Mouse (Mus musculus): ENCODE data around the gene Emc8. TPM values are rescaled to one million over a fixed set of nuclear protein-coding genes. Genes with fewer than 3 reads are reported as not detected.
A peak's percentile ranks its signal among the peaks of the same experiment; 100 is the strongest.

Emc8 gene
- polyA plus RNA-seq, 1 experiment from 2014 or later = 369 TPM

- ATAC-seq (ENCODE audit: insufficient number of reproducible peaks, low FRiP score, low TSS enrichment, low read depth) (no peak), DNase-seq (ENCODE audit: low spot score) (no peak)
- Histone ChIP-seq H3K9me3 (ENCODE audit: control insufficient read depth, low read length) (no peaks in the 10 kb centered on the region), H3K4me3 (ENCODE audit: low read depth, low read length) (no peak overlapping the region), H3K27me3 (ENCODE audit: control insufficient read depth, insufficient read depth, low read length) (no peaks in the 10 kb centered on the region), H3K9ac (ENCODE audit: low read length) (no peak overlapping the region), H3K36me3 (ENCODE audit: control insufficient read depth, insufficient read depth, low read length) (no peaks in the 10 kb centered on the region), H3K27ac (replicated peaks; ENCODE audit: low read depth, low read length) (no peak overlapping the region), H3K4me2 (ENCODE audit: low read depth, severe bottlenecking) (no peak overlapping the region), H3K4me1 (ENCODE audit: control insufficient read depth, insufficient read depth, low read length) (no peaks in the 10 kb centered on the region)
- WGBS = 86% methylated on average over 7 of the region's 7 CpGs
Measured at GRCm38 (mm10) chr8:120644663-120645062, 23.7 kb downstream of the Emc8 start.

- no peaks in the 10 kb centered on the region for H3K36me3 ChIP-seq (ENCODE audit: control insufficient read depth, insufficient read depth, low read length)
- no peak overlapping the region for H3K27ac ChIP-seq (replicated peaks; ENCODE audit: low read depth, low read length)
- DNase-seq (ENCODE audit: low spot score) (no peak), ATAC-seq (ENCODE audit: insufficient number of reproducible peaks, low FRiP score, low TSS enrichment, low read depth) (no peak)
- WGBS = 77% methylated on average over 10 of the region's 10 CpGs
- no peaks in the 10 kb centered on the region for H3K4me1 ChIP-seq (ENCODE audit: control insufficient read depth, insufficient read depth, low read length)
- no peak overlapping the region for H3K4me2 ChIP-seq (ENCODE audit: low read depth, severe bottlenecking)
- no peak overlapping the region for H3K9ac ChIP-seq (ENCODE audit: low read length)
- H3K4me3 ChIP-seq (ENCODE audit: low read depth, low read length) = no peak overlapping the region
- no peaks in the 10 kb centered on the region for H3K9me3 ChIP-seq (ENCODE audit: control insufficient read depth, low read length)
- H3K27me3 ChIP-seq (ENCODE audit: control insufficient read depth, insufficient read depth, low read length) = no peaks in the 10 kb centered on the region
Measured at GRCm38 (mm10) chr8:120642031-120642662, 26.2 kb downstream of the Emc8 start.

GRCm38 (mm10) chr8:120641245-120641644, 27.1 kb downstream of the Emc8 start:
- Histone ChIP-seq H3K4me2 (ENCODE audit: low read depth, severe bottlenecking) (no peak overlapping the region), H3K36me3 (ENCODE audit: control insufficient read depth, insufficient read depth, low read length) (no peaks in the 10 kb centered on the region), H3K4me1 (ENCODE audit: control insufficient read depth, insufficient read depth, low read length) (no peaks in the 10 kb centered on the region), H3K27me3 (ENCODE audit: control insufficient read depth, insufficient read depth, low read length) (no peaks in the 10 kb centered on the region), H3K9me3 (ENCODE audit: control insufficient read depth, low read length) (no peaks in the 10 kb centered on the region), H3K4me3 (ENCODE audit: low read depth, low read length) (no peak overlapping the region), H3K9ac (ENCODE audit: low read length) (no peak overlapping the region), H3K27ac (replicated peaks; ENCODE audit: low read depth, low read length) (no peak overlapping the region)
- DNase-seq (ENCODE audit: low spot score) (no peak), ATAC-seq (ENCODE audit: insufficient number of reproducible peaks, low FRiP score, low TSS enrichment, low read depth) (no peak)
- WGBS = 44% methylated on average over 8 of the region's 8 CpGs

- H3K27me3 ChIP-seq (ENCODE audit: control insufficient read depth, insufficient read depth, low read length) = peaks cover 13% of the 10 kb centered on the region; the same call in 1 of the 2 replicates
- no peaks in the 10 kb centered on the region for H3K36me3 ChIP-seq (ENCODE audit: control insufficient read depth, insufficient read depth, low read length)
- ATAC-seq (ENCODE audit: insufficient number of reproducible peaks, low FRiP score, low TSS enrichment, low read depth) (0 out of 2 replicates have a peak, but pooled peaks have one; percentile 23), DNase-seq (ENCODE audit: low spot score) (peak; percentile 61)
- peaks cover 10% of the 10 kb centered on the region for H3K4me1 ChIP-seq (ENCODE audit: control insufficient read depth, insufficient read depth, low read length)
- H3K9ac ChIP-seq (ENCODE audit: low read length) = peak overlapping the region; percentile 61
- H3K27ac ChIP-seq (replicated peaks; ENCODE audit: low read depth, low read length) = no peak overlapping the region
- under 1% methylated on average over 38 of the region's 42 CpGs for WGBS
- peak overlapping the region; percentile 64 for H3K4me3 ChIP-seq (ENCODE audit: low read depth, low read length)
- no peaks in the 10 kb centered on the region for H3K9me3 ChIP-seq (ENCODE audit: control insufficient read depth, low read length)
- H3K4me2 ChIP-seq (ENCODE audit: low read depth, severe bottlenecking) = peak overlapping the region; percentile 99
Measured at GRCm38 (mm10) chr8:120634329-120634839, 34.0 kb downstream of the Emc8 start.

GRCm38 (mm10) chr8:120633665-120634271, 34.6 kb downstream of the Emc8 start:
- WGBS = under 1% methylated on average over 44 of the region's 44 CpGs
- no peak overlapping the region for H3K27ac ChIP-seq (replicated peaks; ENCODE audit: low read depth, low read length)

GRCm38 (mm10) chr8:120632969-120633664, 35.3 kb downstream of the Emc8 start:
- Histone ChIP-seq H3K36me3 (ENCODE audit: control insufficient read depth, insufficient read depth, low read length) (no peaks in the 10 kb centered on the region), H3K27me3 (ENCODE audit: control insufficient read depth, insufficient read depth, low read length) (peaks cover 13% of the 10 kb centered on the region; the same call in 1 of the 2 replicates), H3K9ac (ENCODE audit: low read length) (no peak overlapping the region), H3K9me3 (ENCODE audit: control insufficient read depth, low read length) (no peaks in the 10 kb centered on the region), H3K4me2 (ENCODE audit: low read depth, severe bottlenecking) (peak overlapping the region; percentile 99), H3K27ac (replicated peaks; ENCODE audit: low read depth, low read length) (no peak overlapping the region), H3K4me3 (ENCODE audit: low read depth, low read length) (peak overlapping the region; percentile 64), H3K4me1 (ENCODE audit: control insufficient read depth, insufficient read depth, low read length) (peaks cover 10% of the 10 kb centered on the region)
- ATAC-seq (ENCODE audit: insufficient number of reproducible peaks, low FRiP score, low TSS enrichment, low read depth) (no peak), DNase-seq (ENCODE audit: low spot score) (peak; percentile 31)
- WGBS = 29% methylated on average over 17 of the region's 17 CpGs

More at GRCm38 (mm10) chr8:120633665-120634271, 34.6 kb downstream of the Emc8 start:
- H3K9me3 ChIP-seq (ENCODE audit: control insufficient read depth, low read length) = no peaks in the 10 kb centered on the region
- ATAC-seq (ENCODE audit: insufficient number of reproducible peaks, low FRiP score, low TSS enrichment, low read depth) (0 out of 2 replicates have a peak, but pooled peaks have one; percentile 5), DNase-seq (ENCODE audit: low spot score) (peak; percentile 56)
- peak overlapping the region; percentile 64 for H3K4me3 ChIP-seq (ENCODE audit: low read depth, low read length)
- H3K36me3 ChIP-seq (ENCODE audit: control insufficient read depth, insufficient read depth, low read length) = no peaks in the 10 kb centered on the region
- peak overlapping the region; percentile 61 for H3K9ac ChIP-seq (ENCODE audit: low read length)
- peak overlapping the region; percentile 99 for H3K4me2 ChIP-seq (ENCODE audit: low read depth, severe bottlenecking)
- peaks cover 13% of the 10 kb centered on the region; the same call in 1 of the 2 replicates for H3K27me3 ChIP-seq (ENCODE audit: control insufficient read depth, insufficient read depth, low read length)
- H3K4me1 ChIP-seq (ENCODE audit: control insufficient read depth, insufficient read depth, low read length) = peaks cover 10% of the 10 kb centered on the region

GRCm38 (mm10) chr8:120631441-120632375, 36.7 kb downstream of the Emc8 start:
- Histone ChIP-seq H3K27me3 (ENCODE audit: control insufficient read depth, insufficient read depth, low read length) (peaks cover 13% of the 10 kb centered on the region; the same call in 1 of the 2 replicates), H3K9me3 (ENCODE audit: control insufficient read depth, low read length) (no peaks in the 10 kb centered on the region), H3K36me3 (ENCODE audit: control insufficient read depth, insufficient read depth, low read length) (no peaks in the 10 kb centered on the region), H3K4me1 (ENCODE audit: control insufficient read depth, insufficient read depth, low read length) (peaks cover 10% of the 10 kb centered on the region), H3K27ac (replicated peaks; ENCODE audit: low read depth, low read length) (no peak overlapping the region), H3K9ac (ENCODE audit: low read length) (no peak overlapping the region), H3K4me2 (ENCODE audit: low read depth, severe bottlenecking) (no peak overlapping the region), H3K4me3 (ENCODE audit: low read depth, low read length) (no peak overlapping the region)
- DNase-seq (ENCODE audit: low spot score) = no peak
- no peak for ATAC-seq (ENCODE audit: insufficient number of reproducible peaks, low FRiP score, low TSS enrichment, low read depth)
- WGBS = 77% methylated on average over 21 of the region's 21 CpGs
